Mouse (Mus musculus) kidney, postnatal 14 days (tissue): ENCODE data around the gene Nfib.

ENCODE experiments used
- DNase-seq: peaks from one replicate; pipeline ENCODE4 v3.0.0; 2022; ENCODE audit warnings: mixed read lengths

The Nfib gene

GRCm38 (mm10) chr4:82494424-82494823 lies 211.1 kb downstream of the Nfib start:
- no peak for DNase-seq

- no peak for DNase-seq
These were observed 211.7 kb downstream of the Nfib start for GRCm38 (mm10) chr4:82493865-82494264.

- no peak for DNase-seq
These were observed 212.2 kb downstream of the Nfib start for GRCm38 (mm10) chr4:82493363-82493762.

GRCm38 (mm10) chr4:82492737-82493136 lies 212.8 kb downstream of the Nfib start:
- no peak for DNase-seq

GRCm38 (mm10) chr4:82489939-82490338 lies 215.6 kb downstream of the Nfib start:
- no peak for DNase-seq

- DNase-seq: no peak
These were observed 219.6 kb downstream of the Nfib start for GRCm38 (mm10) chr4:82485910-82486309.

- no peak for DNase-seq
These were observed 221.7 kb downstream of the Nfib start for GRCm38 (mm10) chr4:82483871-82484270.

GRCm38 (mm10) chr4:82483298-82483697 lies 222.3 kb downstream of the Nfib start:
- DNase-seq: no peak

- no peak for DNase-seq
These were observed 224.9 kb downstream of the Nfib start for GRCm38 (mm10) chr4:82480635-82481034.

- DNase-seq: no peak
These were observed 226.2 kb downstream of the Nfib start for GRCm38 (mm10) chr4:82479394-82479793.

- no peak for DNase-seq
These were observed 227.8 kb downstream of the Nfib start for GRCm38 (mm10) chr4:82477742-82478141.

GRCm38 (mm10) chr4:82476411-82476810 lies 229.1 kb downstream of the Nfib start:
- DNase-seq: no peak

GRCm38 (mm10) chr4:82474334-82474733 lies 231.2 kb downstream of the Nfib start:
- DNase-seq: no peak

- no peak for DNase-seq
These were observed 234.6 kb downstream of the Nfib start for GRCm38 (mm10) chr4:82470938-82471320.

- peak; percentile 36 for DNase-seq
These were observed 235.2 kb downstream of the Nfib start for GRCm38 (mm10) chr4:82470212-82470937.

- no peak for DNase-seq
These were observed 236.6 kb downstream of the Nfib start for GRCm38 (mm10) chr4:82468944-82469343.

- peak; percentile 78 for DNase-seq
These were observed 238.8 kb downstream of the Nfib start for GRCm38 (mm10) chr4:82466717-82467116.

GRCm38 (mm10) chr4:82466144-82466543 lies 239.4 kb downstream of the Nfib start:
- DNase-seq: peak; percentile 58

GRCm38 (mm10) chr4:82464051-82464632 lies 241.4 kb downstream of the Nfib start:
- DNase-seq: peak; percentile 86

GRCm38 (mm10) chr4:82463189-82463715 lies 242.3 kb downstream of the Nfib start:
- no peak for DNase-seq

GRCm38 (mm10) chr4:82461676-82462075 lies 243.9 kb downstream of the Nfib start:
- DNase-seq: no peak

GRCm38 (mm10) chr4:82458895-82459294 lies 246.7 kb downstream of the Nfib start:
- no peak for DNase-seq

- no peak for DNase-seq
These were observed 248.6 kb downstream of the Nfib start for GRCm38 (mm10) chr4:82456908-82457307.

GRCm38 (mm10) chr4:82456323-82456713 lies 249.2 kb downstream of the Nfib start:
- no peak for DNase-seq
